Mouse (Mus musculus): Measurements from ENCODE around the gene Btbd35f27. TPM values are rescaled to one million over a fixed set of nuclear protein-coding genes. Genes with fewer than 3 reads are reported as not detected.
"Not testable (repeated sequence)": the region's sequence is repeated elsewhere in the genome, so short reads cannot be mapped to it uniquely, and the experiment has no call there.

The Btbd35f27 gene
- total RNA-seq (2015) (not detected in 2 replicates), total RNA-seq (2017) (not detected in 2 replicates)

DNA sequence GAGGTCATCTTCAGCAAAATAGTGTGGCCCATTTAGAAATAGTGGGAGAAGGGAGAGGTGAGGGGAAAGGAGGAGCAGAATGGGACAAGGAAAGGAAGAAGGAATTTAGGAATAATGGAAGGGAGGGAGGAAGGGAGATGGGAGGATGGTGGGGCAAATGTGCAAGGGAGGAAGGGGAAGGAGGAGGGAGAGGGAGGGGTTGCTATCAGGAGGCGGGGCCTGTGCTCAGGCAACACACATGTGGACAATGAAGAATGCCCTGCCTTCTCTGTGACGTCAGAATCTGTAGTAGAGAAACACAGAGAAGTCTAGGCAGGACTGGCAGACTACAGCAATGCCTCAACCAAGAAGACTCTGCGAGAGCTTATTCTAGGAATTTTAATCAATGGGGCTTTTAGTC is at the start of gene Btbd35f27:
Gene Btbd35f27, plus strand, starts transcription at position 301 of the 400 bp plus-strand sequence.
- ATAC-seq (replicated peaks; ENCODE audit: poor library complexity): not testable (repeated sequence)

Other genes starting within 250 kb of the Btbd35f27 start
- not detected in 2 replicates for gene Btbd35f4, start 151.6 kb upstream of the Btbd35f27 start, total RNA-seq (2015)
- gene Btbd35f4, start 151.6 kb upstream of the Btbd35f27 start, total RNA-seq (2017): not detected in 2 replicates